Mouse (Mus musculus) thymus, adult 2 months (tissue): Measurements from ENCODE around the gene Kcnk12. TPM values are rescaled to one million over a fixed set of nuclear protein-coding genes. Genes with fewer than 3 reads are reported as not detected.

Experiments
- DNase-seq: peaks from one replicate; pipeline ENCODE4 v3.0.0; 2021
- H3K27ac ChIP-seq: fragments of 200-500 bp; 2 replicates; pipeline ENCODE4 v1.5.1; 2012; ENCODE audit warnings: low read length, control low read depth; ENCODE audit not compliant: control insufficient read depth, insufficient read depth
- H3K27me3 ChIP-seq: fragments of 200-500 bp; 2 replicates; pipeline ENCODE4 v1.6.1; 2012; ENCODE audit warnings: mild to moderate bottlenecking, low read length, moderate library complexity, mixed read lengths; ENCODE audit not compliant: control insufficient read depth, insufficient read depth
- H3K36me3 ChIP-seq: fragments of 200-500 bp; 2 replicates; pipeline ENCODE4 v1.6.1; 2012; ENCODE audit warnings: mild to moderate bottlenecking, low read length, moderate library complexity; ENCODE audit not compliant: control insufficient read depth, insufficient read depth
- H3K4me1 ChIP-seq: fragments of 200-500 bp; replicated peaks from 2 replicates; pipeline ENCODE4 v1.6.1; 2012; ENCODE audit warnings: low read length; ENCODE audit not compliant: control insufficient read depth, insufficient read depth
- H3K4me3 ChIP-seq: fragments of 200-500 bp; 2 replicates; pipeline ENCODE4 v1.5.1; 2012; ENCODE audit warnings: mild to moderate bottlenecking, low read length, control low read depth, moderate library complexity; ENCODE audit not compliant: control insufficient read depth, insufficient read depth
- CTCF ChIP-seq: fragments of 200-500 bp; IDR thresholded peaks from 2 replicates; pipeline ENCODE4 v1.5.1; 2012; ENCODE audit warnings: mild to moderate bottlenecking, control low read depth, low read length, moderate library complexity, borderline replicate concordance; ENCODE audit not compliant: control insufficient read depth, poor library complexity, insufficient read depth; ENCODE audit errors: extremely low read depth
- POLR2A ChIP-seq: fragments of 200-500 bp; IDR thresholded peaks from 2 replicates; pipeline ENCODE4 v1.6.1; 2012; ENCODE audit warnings: mild to moderate bottlenecking, low read length, control low read depth, moderate library complexity; ENCODE audit not compliant: control insufficient read depth, poor library complexity, insufficient read depth; ENCODE audit errors: extremely low read depth
- whole genome bisulfite sequencing: fragments of 180-500 bp; shearing (Covaris S2); methylation state at CpG from one replicate; pipeline ENCODE4 v1.1.7; 2018; 5-methylcytosine and 5-hydroxymethylcytosine counted together
- polyA plus RNA-seq: library from polyadenylated mRNA; depleted of rRNA; stranded (reverse); fragments of >200 nt; gene quantifications from 2 replicates; pipeline ENCODE4 v1.2.3, GENCODE M21; 2012

Gene Kcnk12
- polyA plus RNA-seq, 1 experiment = 0.92 TPM

DNA sequence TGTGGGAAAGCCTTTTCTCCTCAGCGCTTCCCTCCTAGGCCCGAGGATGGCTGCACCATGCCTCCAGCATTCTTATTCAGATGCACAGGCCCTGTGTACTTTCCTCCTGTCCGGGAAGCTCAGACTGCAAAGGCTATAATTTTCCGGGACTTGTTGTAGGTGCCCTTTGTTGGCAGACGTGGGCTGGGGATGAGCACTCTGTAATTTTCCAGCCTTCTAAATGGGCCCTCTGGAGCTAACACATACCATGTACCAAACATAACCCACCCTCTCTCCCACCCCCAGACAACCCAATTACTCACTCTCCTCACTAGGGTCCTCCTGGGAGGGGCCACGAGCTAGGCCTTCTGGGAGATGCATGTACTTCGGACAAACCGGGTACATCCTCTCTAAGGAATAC is 22.8 kb downstream of the Kcnk12 start:
- no peak for DNase-seq
- H3K36me3 ChIP-seq = no peaks in the 10 kb centered on the region

DNA sequence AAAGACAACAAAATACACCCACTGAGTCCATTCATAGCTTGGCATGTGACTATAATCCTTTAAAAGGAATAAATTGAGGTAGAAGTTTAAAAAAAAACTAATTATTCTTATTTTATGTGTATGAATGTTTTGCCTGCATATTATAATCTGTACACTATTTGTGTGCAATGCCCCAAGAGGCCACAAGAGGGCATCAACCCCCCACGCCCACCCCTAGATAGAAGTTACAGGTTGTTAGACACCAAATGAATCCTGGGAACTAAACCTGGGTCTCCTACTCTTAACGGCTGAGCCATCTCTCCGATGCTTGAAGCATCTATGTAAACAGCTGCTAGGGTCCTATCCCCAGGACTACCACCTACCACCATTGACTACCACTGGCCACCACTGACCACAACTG is 24.6 kb downstream of the Kcnk12 start:
- WGBS = 80% methylated on average over 3 of the region's 3 CpGs
- peak; percentile 11 for DNase-seq

More for the DNA sequence above, 22.8 kb downstream of the Kcnk12 start:
- TF ChIP-seq CTCF (no peak), POLR2A (no peak)
- Histone ChIP-seq H3K4me1 (no peaks in the 10 kb centered on the region), H3K27me3 (no peaks in the 10 kb centered on the region), H3K4me3 (no peak overlapping the region), H3K27ac (no peak overlapping the region)
- WGBS = 96% methylated on average over 8 of the region's 8 CpGs

GRCm38 (mm10) chr17:87770766-87771165 is 27.0 kb downstream of the Kcnk12 start:
- Histone ChIP-seq H3K36me3 (no peaks in the 10 kb centered on the region), H3K4me3 (no peak overlapping the region), H3K4me1 (no peaks in the 10 kb centered on the region), H3K27me3 (no peaks in the 10 kb centered on the region), H3K27ac (no peak overlapping the region)
- no peak for DNase-seq
- 83% methylated on average over 5 of the region's 5 CpGs for WGBS
- no peak for TF ChIP-seq POLR2A
- no peak for TF ChIP-seq CTCF

More for the DNA sequence above, 24.6 kb downstream of the Kcnk12 start:
- H3K4me1 ChIP-seq = no peaks in the 10 kb centered on the region
- H3K27ac ChIP-seq = no peak overlapping the region
- no peaks in the 10 kb centered on the region for H3K36me3 ChIP-seq
- no peak overlapping the region for H3K4me3 ChIP-seq
- TF ChIP-seq CTCF = no peak
- H3K27me3 ChIP-seq = no peaks in the 10 kb centered on the region

DNA sequence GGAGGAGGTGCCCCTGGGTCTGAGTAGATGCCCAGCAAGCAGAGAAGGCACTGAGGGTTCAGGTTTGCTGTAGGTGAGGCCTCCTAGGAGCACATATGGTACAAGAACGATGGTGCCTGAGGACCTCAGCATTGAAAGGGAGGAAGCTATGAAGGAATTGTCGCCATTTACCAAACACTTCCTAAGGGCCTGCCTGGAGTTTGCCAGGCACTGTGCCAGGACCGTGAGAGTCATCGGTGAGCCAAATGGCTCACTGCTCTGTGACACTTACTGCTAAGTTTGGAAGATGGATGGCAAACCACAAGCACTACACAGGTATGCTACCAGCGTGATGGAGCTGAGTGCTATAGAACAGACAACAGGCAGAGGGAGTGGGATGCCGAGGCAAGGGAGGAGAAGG is 30.9 kb downstream of the Kcnk12 start:
- no peak for TF ChIP-seq CTCF
- no peak for TF ChIP-seq POLR2A
- Histone ChIP-seq H3K4me3 (no peak overlapping the region), H3K4me1 (no peaks in the 10 kb centered on the region), H3K27ac (no peak overlapping the region), H3K27me3 (no peaks in the 10 kb centered on the region), H3K36me3 (no peaks in the 10 kb centered on the region)
- DNase-seq = no peak
- 93% methylated on average over 6 of the region's 6 CpGs for WGBS

GRCm38 (mm10) chr17:87765031-87765430 is 32.8 kb downstream of the Kcnk12 start:
- Histone ChIP-seq H3K4me3 (no peak overlapping the region), H3K36me3 (no peaks in the 10 kb centered on the region), H3K27ac (no peak overlapping the region), H3K27me3 (no peaks in the 10 kb centered on the region), H3K4me1 (no peaks in the 10 kb centered on the region)
- DNase-seq = no peak
- TF ChIP-seq CTCF (no peak), POLR2A (no peak)
- 95% methylated on average over 11 of the region's 11 CpGs for WGBS

- Histone ChIP-seq H3K27me3 (no peaks in the 10 kb centered on the region), H3K4me3 (no peak overlapping the region), H3K36me3 (no peaks in the 10 kb centered on the region), H3K4me1 (no peaks in the 10 kb centered on the region), H3K27ac (no peak overlapping the region)
- 92% methylated on average over 7 of the region's 7 CpGs for WGBS
- TF ChIP-seq CTCF (no peak), POLR2A (no peak)
- DNase-seq = no peak
Observed at GRCm38 (mm10) chr17:87763146-87763545, 34.6 kb downstream of the Kcnk12 start.

GRCm38 (mm10) chr17:87760315-87760714 is 37.5 kb downstream of the Kcnk12 start:
- Histone ChIP-seq H3K36me3 (no peaks in the 10 kb centered on the region), H3K27me3 (no peaks in the 10 kb centered on the region), H3K4me1 (no peaks in the 10 kb centered on the region), H3K27ac (no peak overlapping the region), H3K4me3 (no peak overlapping the region)
- no peak for DNase-seq
- WGBS = 79% methylated on average over 4 of the region's 4 CpGs
- no peak for TF ChIP-seq CTCF
- no peak for TF ChIP-seq POLR2A
